Mouse (Mus musculus): ENCODE results near the gene Mr1. TPM values are rescaled to one million over a fixed set of nuclear protein-coding genes. Genes with fewer than 3 reads are reported as not detected.

Gene Mr1
- total and polyA plus RNA-seq, 3 experiments: 4.3 to 7.6 (median 7.1) TPM

GRCm38 (mm10) chr1:155091842-155092800 is 54.5 kb downstream of the Mr1 start:
- Histone ChIP-seq H3K27me3 (replicated peaks) (no peaks in the 10 kb centered on the region), H3K4me3 (replicated peaks in 1 of 3; ENCODE audit: low read depth in 2 of 3, low read length in 2 of 3, poor library complexity in 1 of 3) (no peak overlapping the region), H3K4me2 (ENCODE audit: insufficient read depth, low read depth, poor library complexity, severe bottlenecking) (peak overlapping the region; percentile 26), H3K9me3 (replicated peaks; ENCODE audit: low read length) (no peaks in the 10 kb centered on the region), H3K36me3 (replicated peaks in 1 of 2; ENCODE audit: control insufficient read depth in 1 of 2, insufficient read depth in 1 of 2, low read length in 1 of 2) (peaks cover 0 to 7% of the 10 kb centered on the region in 2 experiments), H3K9ac (ENCODE audit: insufficient read depth, low read depth) (no peak overlapping the region), H3K79me2 (replicated peaks; ENCODE audit: control insufficient read depth, extremely low read depth, insufficient read depth, poor library complexity, severe bottlenecking) (peaks cover 5% of the 10 kb centered on the region; the same call in 1 of the 2 replicates), H3K27ac (ENCODE audit: insufficient read depth, low read depth) (peak overlapping the region; percentile 45; the same call in 1 of the 2 replicates), H3K4me1 (ENCODE audit: control insufficient read depth in 1 of 2, insufficient read depth in 2 of 2) (peaks cover 21 to 69% of the 10 kb centered on the region in 2 experiments)
- TF ChIP-seq BHLHE40 (IDR thresholded peaks at IDR 0.05; ENCODE audit: low read depth, low read length) (peak; percentile 72), GABPA (IDR thresholded peaks at IDR 0.05; ENCODE audit: insufficient replicate concordance, low read depth, low read length) (no peak)
- dilution Hi-C loops (cut with MboI; ENCODE audit: extremely low pct_ligation_motif_present, extremely low pct_unique_long_range_greater_than_20kb, low sequenced_read_pairs) (no loop called here), in situ Hi-C loops (cut with MboI; ENCODE audit: low pct_ligation_motif_present, low pct_unique_long_range_greater_than_20kb, low sequenced_read_pairs) (no loop called here)
- no peak for DNase-seq (ENCODE audit: extremely low read depth)

- Histone ChIP-seq H3K4me1 (ENCODE audit: control insufficient read depth in 1 of 2, insufficient read depth in 2 of 2) (peaks cover 21 to 73% of the 10 kb centered on the region in 2 experiments), H3K9ac (ENCODE audit: insufficient read depth, low read depth) (no peak overlapping the region), H3K4me3 (replicated peaks in 1 of 3; ENCODE audit: low read depth in 2 of 3, low read length in 2 of 3, poor library complexity in 1 of 3) (no peak overlapping the region), H3K9me3 (replicated peaks; ENCODE audit: low read length) (no peaks in the 10 kb centered on the region), H3K36me3 (replicated peaks in 1 of 2; ENCODE audit: control insufficient read depth in 1 of 2, insufficient read depth in 1 of 2, low read length in 1 of 2) (peaks cover 0 to 7% of the 10 kb centered on the region in 2 experiments), H3K27me3 (replicated peaks) (no peaks in the 10 kb centered on the region), H3K27ac (ENCODE audit: insufficient read depth, low read depth) (peak overlapping the region; percentile 45), H3K4me2 (ENCODE audit: insufficient read depth, low read depth, poor library complexity, severe bottlenecking) (peak overlapping the region; percentile 26), H3K79me2 (replicated peaks; ENCODE audit: control insufficient read depth, extremely low read depth, insufficient read depth, poor library complexity, severe bottlenecking) (no peaks in the 10 kb centered on the region)
- peak; percentile 93 for DNase-seq (ENCODE audit: extremely low read depth)
- dilution Hi-C loops (cut with MboI; ENCODE audit: extremely low pct_ligation_motif_present, extremely low pct_unique_long_range_greater_than_20kb, low sequenced_read_pairs): no loop called here
- in situ Hi-C loops (cut with MboI; ENCODE audit: low pct_ligation_motif_present, low pct_unique_long_range_greater_than_20kb, low sequenced_read_pairs): no loop called here
- TF ChIP-seq CHD2 (IDR thresholded peaks at IDR 0.05; ENCODE audit: low read length) (peak; percentile 77), USF2 (conservative IDR thresholded peaks at IDR 0.05; ENCODE audit: low read depth, low read length) (no peak), ETS1 (conservative IDR thresholded peaks at IDR 0.05; ENCODE audit: low read depth, low read length) (peak; percentile 100), ZMIZ1 (IDR thresholded peaks at IDR 0.05; ENCODE audit: low read depth, low read length) (no peak), NELFE (IDR thresholded peaks at IDR 0.05; ENCODE audit: low read depth, low read length) (no peak), EP300 (IDR thresholded peaks at IDR 0.05; ENCODE audit: low read length) (peak; percentile 99), ZNF384 (IDR thresholded peaks at IDR 0.05; ENCODE audit: low read depth, low read length) (no peak), NRF1 (IDR thresholded peaks at IDR 0.05; ENCODE audit: low read depth, low read length) (no peak), RAD21 (IDR thresholded peaks at IDR 0.05; ENCODE audit: low read depth, low read length) (no peak; the same call in 1 of the 2 replicates), IRF4 (IDR thresholded peaks at IDR 0.05; ENCODE audit: low read depth, low read length) (peak; percentile 99), JUN (IDR thresholded peaks at IDR 0.05; ENCODE audit: insufficient read depth, low read depth, low read length) (peak; percentile 97), GABPA (IDR thresholded peaks at IDR 0.05; ENCODE audit: insufficient replicate concordance, low read depth, low read length) (no peak), MYC (IDR thresholded peaks at IDR 0.05; ENCODE audit: low read depth, low read length) (peak; percentile 95), POLR2AphosphoS2 (IDR thresholded peaks at IDR 0.05; ENCODE audit: low read depth, low read length) (no peak), MEF2A (IDR thresholded peaks at IDR 0.05; ENCODE audit: borderline replicate concordance, low read depth, low read length) (peak; percentile 98), HCFC1 (IDR thresholded peaks at IDR 0.05; ENCODE audit: low read depth, low read length) (no peak), MXI1 (IDR thresholded peaks at IDR 0.05; ENCODE audit: low read depth, low read length) (no peak), POLR2A (IDR thresholded peaks at IDR 0.05; ENCODE audit: low read depth, low read length) (no peak), SMC3 (IDR thresholded peaks at IDR 0.05; ENCODE audit: low read depth, low read length) (peak; percentile 26), CHD1 (IDR thresholded peaks at IDR 0.05; ENCODE audit: low read depth, low read length) (no peak), ZKSCAN1 (IDR thresholded peaks at IDR 0.05; ENCODE audit: borderline replicate concordance, low read depth, low read length) (no peak), MAFK (IDR thresholded peaks at IDR 0.05; ENCODE audit: insufficient replicate concordance, low read length) (peak; percentile 88; the same call in 1 of the 2 replicates), SIN3A (IDR thresholded peaks at IDR 0.05; ENCODE audit: low read length) (peak; percentile 88), E2F4 (IDR thresholded peaks at IDR 0.05; ENCODE audit: insufficient replicate concordance, low read depth, low read length) (no peak), PAX5 (IDR thresholded peaks at IDR 0.05; ENCODE audit: low read length) (no peak), TBP (conservative IDR thresholded peaks at IDR 0.05; ENCODE audit: low read depth, low read length) (no peak; the same call in 1 of the 2 replicates), ELF1 (IDR thresholded peaks at IDR 0.05; ENCODE audit: low read depth, low read length) (peak; percentile 64), JUND (conservative IDR thresholded peaks at IDR 0.05; ENCODE audit: low read depth, low read length) (peak; percentile 97), ZC3H11A (IDR thresholded peaks at IDR 0.05; ENCODE audit: low read depth, low read length) (no peak), CTCF (conservative IDR thresholded peaks at IDR 0.05 in 1 of 2, IDR thresholded peaks at IDR 0.05 in 1 of 2; ENCODE audit: low read depth in 2 of 2, low read length in 2 of 2) (no peak)
Observed at GRCm38 (mm10) chr1:155091374-155091841, 55.2 kb downstream of the Mr1 start.
